Mouse (Mus musculus) megakaryocyte progenitor cell, adult 5-6 weeks (primary cell): ENCODE measurements at regions not wholly inside any gene's neighbourhood (a gene's known extent, or its start where the extent isn't known, plus 50 kb on each side); places are given as distances from the start of the nearest gene placed in this dataset.
A peak's percentile ranks its signal among the peaks of the same experiment; 100 is the strongest.

Source experiments
- ATAC-seq: replicated peaks from 2 replicates; pipeline ENCODE4 v1.8.0; 2016; ENCODE audit warnings: mild to moderate bottlenecking, moderate TSS enrichment, inconsistent platforms; ENCODE audit not compliant: poor library complexity

GRCm38 (mm10) chr6:26779551-26779950 lies 970.5 kb upstream of the Pot1a start:
- no peak for ATAC-seq

- ATAC-seq, result no peak
These were observed 967.6 kb upstream of the Pot1a start for GRCm38 (mm10) chr6:26776636-26777035.

GRCm38 (mm10) chr6:26766846-26767245 lies 957.8 kb upstream of the Pot1a start:
- peak; percentile 88 for ATAC-seq

- ATAC-seq, result peak; percentile 82
These were observed 955.7 kb upstream of the Pot1a start for GRCm38 (mm10) chr6:26764727-26765126.

GRCm38 (mm10) chr6:26761551-26761950 lies 952.5 kb upstream of the Pot1a start:
- ATAC-seq, result no peak
